Comparison of ENCODE assay signal across 8 mouse cellular contexts in the genomic region with DNA sequence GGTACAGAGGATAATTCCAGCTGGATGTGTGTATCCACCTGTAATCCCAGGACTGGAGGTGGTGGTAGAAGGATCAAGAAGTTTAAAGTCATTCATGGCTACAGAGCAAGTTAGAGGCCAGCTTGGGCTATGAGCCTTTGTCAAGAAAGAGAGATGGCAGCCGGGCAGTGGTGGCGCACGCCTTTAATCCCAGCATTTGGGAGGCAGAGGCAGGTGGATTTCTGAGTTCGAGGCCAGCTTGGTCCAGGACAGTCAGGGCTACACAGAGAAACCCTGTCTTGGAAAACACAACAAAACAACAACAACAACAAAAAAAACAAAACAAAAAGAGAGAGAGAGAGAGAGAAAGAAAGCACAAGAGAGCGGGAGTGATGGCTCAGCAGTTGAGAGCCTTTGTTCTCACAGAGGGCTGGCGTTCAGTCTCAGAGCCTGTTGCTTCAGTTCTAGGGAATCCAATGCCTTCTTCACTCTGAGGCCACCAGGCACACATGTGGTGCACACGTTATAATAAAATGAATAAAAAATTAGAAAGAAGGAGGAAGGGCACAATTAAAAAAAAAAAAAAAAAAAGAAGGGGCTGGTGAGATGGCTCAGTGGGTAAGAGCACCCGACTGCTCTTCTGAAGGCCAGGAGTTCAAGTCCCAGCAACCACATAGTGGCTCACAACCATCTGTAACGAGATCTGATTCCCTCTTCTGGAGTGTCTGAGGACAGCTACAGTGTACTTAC. TPM values are rescaled to one million over a fixed set of nuclear protein-coding genes. Genes with fewer than 3 reads are reported as not detected.
DNase-seq lines count a peak whose midpoint lies in the region; ATAC-seq and TF ChIP-seq lines count a peak whose summit lies in the region.
"Not testable (repeated sequence)": the region's sequence is repeated elsewhere in the genome, so short reads cannot be mapped to it uniquely, and the experiment has no call there.

No protein-coding gene starts in this region.

- WGBS in bone marrow, adult 2 months: 89% methylated on average over 9 of the region's 9 CpGs
- WGBS in liver, embryonic 11.5 days: 87% methylated on average over 9 of the region's 9 CpGs
- WGBS in liver, embryonic 13.5 days (ENCODE audit: insufficient replicate concordance): 70% methylated on average over 9 of the region's 9 CpGs
- WGBS in liver, embryonic 15.5 days (ENCODE audit: insufficient replicate concordance): 70% methylated on average over 9 of the region's 9 CpGs
- WGBS in liver, postnatal 0 days (ENCODE audit: insufficient replicate concordance): 80% methylated on average over 9 of the region's 9 CpGs

- not testable (repeated sequence) for TF ChIP-seq EP300 in MEL (IDR thresholded peaks at IDR 0.05; ENCODE audit: low read depth in 1 of 2, low read length in 2 of 2); liver, postnatal 0 days (IDR thresholded peaks at IDR 0.05; ENCODE audit: low read depth)

- H3K9me3 ChIP-seq in ES-E14 (ENCODE audit: control insufficient read depth, insufficient read depth, low read depth, low read length); MEL (replicated peaks; ENCODE audit: insufficient read depth, low read length); erythroblast, embryonic 14.5 days (ENCODE audit: control insufficient read depth, low read length); liver, embryonic 11.5 days (ENCODE audit: control insufficient read depth, low read length); liver, embryonic 13.5 days (replicated peaks); liver, embryonic 15.5 days (replicated peaks); liver, postnatal 0 days (ENCODE audit: low read length): not testable (repeated sequence)

- TF ChIP-seq CTCF in MEL (IDR thresholded peaks at IDR 0.05 in 2 of 3, conservative IDR thresholded peaks at IDR 0.05 in 1 of 3; ENCODE audit: control insufficient read depth in 1 of 3, insufficient read depth in 1 of 3, low read depth in 2 of 3, low read length in 3 of 3, poor library complexity in 1 of 3, severe bottlenecking in 1 of 3); bone marrow, adult 2 months (IDR thresholded peaks at IDR 0.05; ENCODE audit: control insufficient read depth, insufficient read depth, low read length); liver, postnatal 0 days (IDR thresholded peaks at IDR 0.05; ENCODE audit: low read depth): not testable (repeated sequence)

- H3K4me1 ChIP-seq in ES-E14 (ENCODE audit: control insufficient read depth in 2 of 2, insufficient read depth in 2 of 2, low read length in 2 of 2, poor library complexity in 1 of 2); MEL (ENCODE audit: control insufficient read depth in 1 of 2, insufficient read depth in 2 of 2, low read length in 2 of 2); bone marrow, adult 2 months (ENCODE audit: control insufficient read depth, insufficient read depth, low read length): not testable (repeated sequence)
- H3K4me1 ChIP-seq in erythroblast, embryonic 14.5 days (ENCODE audit: control insufficient read depth): peaks cover 55% of the 10 kb centered on the region
- peaks cover 12% of the 10 kb centered on the region for H3K4me1 ChIP-seq in liver, embryonic 11.5 days (replicated peaks; ENCODE audit: control insufficient read depth, insufficient read depth, low read length)
- H3K4me1 ChIP-seq in liver, embryonic 13.5 days (replicated peaks): peaks cover 59% of the 10 kb centered on the region
- peaks cover 54% of the 10 kb centered on the region for H3K4me1 ChIP-seq in liver, embryonic 15.5 days (replicated peaks)
- H3K4me1 ChIP-seq in liver, postnatal 0 days (ENCODE audit: insufficient read depth): peaks cover 11% of the 10 kb centered on the region; the same call in 1 of the 2 replicates

- H3K79me2 ChIP-seq in MEL (ENCODE audit: control insufficient read depth, insufficient read depth, low read length, poor library complexity): peaks cover 16% of the 10 kb centered on the region

- peak overlapping the region; percentile 43 for H3K4me2 ChIP-seq in liver, embryonic 11.5 days
- peak overlapping the region; percentile 55 for H3K4me2 ChIP-seq in liver, embryonic 13.5 days
- H3K4me2 ChIP-seq in liver, embryonic 15.5 days: peak overlapping the region; percentile 57
- peak overlapping the region; percentile 24 for H3K4me2 ChIP-seq in liver, postnatal 0 days (ENCODE audit: low read depth, low read length)

- not testable (repeated sequence) for H3K36me3 ChIP-seq in ES-E14 (ENCODE audit: control insufficient read depth, insufficient read depth, low read length, poor library complexity, severe bottlenecking); MEL (ENCODE audit: control insufficient read depth in 1 of 2, insufficient read depth in 2 of 2, low read length in 2 of 2); liver, postnatal 0 days (replicated peaks; ENCODE audit: insufficient read depth, low read length)
- peaks cover 41% of the 10 kb centered on the region for H3K36me3 ChIP-seq in erythroblast, embryonic 14.5 days (ENCODE audit: control insufficient read depth)
- H3K36me3 ChIP-seq in liver, embryonic 11.5 days (ENCODE audit: control insufficient read depth, insufficient read depth, low read length): peaks cover 11% of the 10 kb centered on the region
- H3K36me3 ChIP-seq in liver, embryonic 13.5 days: peaks cover 15% of the 10 kb centered on the region
- peaks cover 15% of the 10 kb centered on the region for H3K36me3 ChIP-seq in liver, embryonic 15.5 days (replicated peaks)

- not testable (repeated sequence) for TF ChIP-seq POLR2A in MEL (IDR thresholded peaks at IDR 0.05; ENCODE audit: control insufficient read depth in 1 of 2, insufficient read depth in 1 of 2, low read depth in 1 of 2, low read length in 2 of 2, poor library complexity in 1 of 2); bone marrow, adult 2 months (IDR thresholded peaks at IDR 0.05; ENCODE audit: borderline replicate concordance, control insufficient read depth, low read depth, low read length)

- not testable (repeated sequence) for H3K27ac ChIP-seq in ES-E14 (ENCODE audit: insufficient read depth, low read depth, low read length, poor library complexity, severe bottlenecking)
- peak overlapping the region; percentile 54 for H3K27ac ChIP-seq in MEL (ENCODE audit: control insufficient read depth, low read depth, low read length)
- peak overlapping the region; percentile 89 for H3K27ac ChIP-seq in bone marrow, adult 2 months (ENCODE audit: control insufficient read depth, insufficient read depth, low read depth, low read length, poor library complexity)
- H3K27ac ChIP-seq in liver, embryonic 11.5 days (ENCODE audit: low read depth, low read length): peak overlapping the region; percentile 93
- H3K27ac ChIP-seq in liver, embryonic 13.5 days: peak overlapping the region; percentile 100
- peak overlapping the region; percentile 99 for H3K27ac ChIP-seq in liver, embryonic 15.5 days (replicated peaks)
- H3K27ac ChIP-seq in liver, postnatal 0 days (ENCODE audit: low read depth): peak overlapping the region; percentile 94

- TF ChIP-seq RAD21 in MEL (IDR thresholded peaks at IDR 0.05; ENCODE audit: low read depth, low read length): not testable (repeated sequence)

- DNase-seq in ES-E14 (ENCODE audit: low read depth, low spot score); liver, embryonic 11.5 days (ENCODE audit: low spot score); liver, embryonic 13.5 days; liver, postnatal 0 days: not testable (repeated sequence)
- DNase-seq in MEL (ENCODE audit: low read depth, low spot score): peak; percentile 89

- H3K27me3 ChIP-seq in MEL (ENCODE audit: control insufficient read depth in 1 of 2, insufficient read depth in 2 of 2, low read length in 2 of 2); erythroblast, embryonic 14.5 days (ENCODE audit: control insufficient read depth); liver, embryonic 11.5 days (replicated peaks; ENCODE audit: control insufficient read depth, insufficient read depth, low read length); liver, embryonic 13.5 days; liver, embryonic 15.5 days; liver, postnatal 0 days (ENCODE audit: insufficient read depth, low read length): not testable (repeated sequence)

- not testable (repeated sequence) for H3K9ac ChIP-seq in ES-E14 (ENCODE audit: insufficient read depth, low read depth, low read length, poor library complexity, severe bottlenecking); liver, postnatal 0 days (replicated peaks)
- H3K9ac ChIP-seq in MEL (ENCODE audit: control insufficient read depth, low read depth, low read length, poor library complexity, severe bottlenecking): peak overlapping the region; percentile 58
- H3K9ac ChIP-seq in liver, embryonic 11.5 days (ENCODE audit: low read depth, low read length): peak overlapping the region; percentile 20; the same call in 1 of the 2 replicates
- H3K9ac ChIP-seq in liver, embryonic 13.5 days: peak overlapping the region; percentile 72
- peak overlapping the region; percentile 47 for H3K9ac ChIP-seq in liver, embryonic 15.5 days

- not testable (repeated sequence) for ATAC-seq in liver, embryonic 11.5 days (replicated peaks; ENCODE audit: low FRiP score); liver, embryonic 13.5 days (ENCODE audit: low read depth); liver, embryonic 15.5 days (ENCODE audit: insufficient read depth); liver, postnatal 0 days

- not testable (repeated sequence) for H3K4me3 ChIP-seq in ES-E14 (ENCODE audit: insufficient read depth in 1 of 2, low read depth in 1 of 2, low read length in 2 of 2, poor library complexity in 1 of 2, severe bottlenecking in 1 of 2); bone marrow, adult 2 months (replicated peaks; ENCODE audit: control insufficient read depth, low read depth, low read length); liver, embryonic 11.5 days (ENCODE audit: low read depth, low read length); liver, postnatal 0 days (ENCODE audit: low read depth, low read length)
- H3K4me3 ChIP-seq in MEL (ENCODE audit: control insufficient read depth in 1 of 2, insufficient read depth in 1 of 2, low read depth in 2 of 2, low read length in 2 of 2): peak overlapping the region; percentile 64 to 67
- H3K4me3 ChIP-seq in erythroblast, embryonic 14.5 days (replicated peaks): peak overlapping the region; percentile 38
- H3K4me3 ChIP-seq in liver, embryonic 13.5 days (replicated peaks): peak overlapping the region; percentile 32
- peak overlapping the region; percentile 17 for H3K4me3 ChIP-seq in liver, embryonic 15.5 days (replicated peaks)

- in situ Hi-C loops in ES-E14 (cut with MboI; ENCODE audit: low sequenced_read_pairs in 2 of 2, unreplicated experiment in 2 of 2): loop anchor here in 1 of 2 experiments (10.0 kb wide), 1 partner anchor 168 kb away; the partner anchor contains the start of gene Trafd1

RNA-seq across cellular contexts. Expression of gene Hectd4, which starts 3.3 kb away (rescaled TPM):
- 14.2 and 22.4 TPM in 2 replicates for total RNA-seq in ES-E14 (2012; rRNA removed)
- total RNA-seq in MEL (2012; rRNA removed): 6.9 and 7.0 TPM in 2 replicates
- 10 to 100 TPM in 1 of 2 experiments, not detected in 1; 10.8 TPM for polyA plus RNA-seq in MEL (2012; ENCODE audit: insufficient read depth in 1 of 2, insufficient read length in 2 of 2, low read depth in 1 of 2, low replicate concordance in 2 of 2, missing spikeins in 1 of 2)
- polyA plus RNA-seq in bone marrow, adult 2 months (2011; ENCODE audit: insufficient read depth, insufficient read length, low replicate concordance, missing spikeins): 41.8 and 100 TPM in 2 replicates
- 10.6 and 12.1 TPM in 2 replicates for polyA plus RNA-seq in erythroblast, embryonic 14.5 days (2012)
- polyA plus RNA-seq in liver, embryonic 11.5 days (2014; fragmentation: Nextera tagmentation; extraction: Ambion mirVana): 11.8 and 16.3 TPM in 2 replicates
- polyA plus RNA-seq in liver, embryonic 13.5 days (2015; fragmentation: Nextera tagmentation; extraction: Ambion mirVana): 6.9 and 7.6 TPM in 2 replicates
- polyA plus RNA-seq in liver, embryonic 15.5 days (2015; fragmentation: Nextera tagmentation; extraction: Ambion mirVana): 10.1 and 12.0 TPM in 2 replicates
- 3.3 and 3.6 TPM in 2 replicates for polyA plus RNA-seq in liver, postnatal 0 days (2015; fragmentation: Nextera tagmentation; extraction: Ambion mirVana)

RNA-seq across cellular contexts. Expression of gene Rpl6, which starts 12.5 kb away (rescaled TPM):
- total RNA-seq in ES-E14 (2012; rRNA removed) (1,876 and 2,169 TPM in 2 replicates), MEL (2012; rRNA removed) (2,653 and 2,779 TPM in 2 replicates)
- 1,000 to 10,000 TPM in 1 of 2 experiments, 100 to 1,000 TPM in 1; 850 to 2,901 TPM for polyA plus RNA-seq in MEL (2012; ENCODE audit: insufficient read depth in 1 of 2, insufficient read length in 2 of 2, low read depth in 1 of 2, low replicate concordance in 2 of 2, missing spikeins in 1 of 2)
- 502 and 942 TPM in 2 replicates for polyA plus RNA-seq in bone marrow, adult 2 months (2011; ENCODE audit: insufficient read depth, insufficient read length, low replicate concordance, missing spikeins)
- 24.9 and 56.7 TPM in 2 replicates for polyA plus RNA-seq in erythroblast, embryonic 14.5 days (2012)
- polyA plus RNA-seq in liver, embryonic 11.5 days (2014; fragmentation: Nextera tagmentation; extraction: Ambion mirVana): 959 and 1,036 TPM in 2 replicates
- 556 and 610 TPM in 2 replicates for polyA plus RNA-seq in liver, embryonic 13.5 days (2015; fragmentation: Nextera tagmentation; extraction: Ambion mirVana)
- 294 and 338 TPM in 2 replicates for polyA plus RNA-seq in liver, embryonic 15.5 days (2015; fragmentation: Nextera tagmentation; extraction: Ambion mirVana)
- polyA plus RNA-seq in liver, postnatal 0 days (2015; fragmentation: Nextera tagmentation; extraction: Ambion mirVana): 315 and 325 TPM in 2 replicates

RNA-seq across cellular contexts. Expression of gene Ptpn11, which starts 25.6 kb away (rescaled TPM):
- total RNA-seq in ES-E14 (2012; rRNA removed) (26.3 and 40.2 TPM in 2 replicates), MEL (2012; rRNA removed) (41.4 and 46.5 TPM in 2 replicates)
- polyA plus RNA-seq in MEL (2012; ENCODE audit: insufficient read depth in 1 of 2, insufficient read length in 2 of 2, low read depth in 1 of 2, low replicate concordance in 2 of 2, missing spikeins in 1 of 2): 10 to 100 TPM; 43.6 to 55.0 TPM
- 24.4 and 33.3 TPM in 2 replicates for polyA plus RNA-seq in bone marrow, adult 2 months (2011; ENCODE audit: insufficient read depth, insufficient read length, low replicate concordance, missing spikeins)
- polyA plus RNA-seq in erythroblast, embryonic 14.5 days (2012): 1.5 and 2.0 TPM in 2 replicates
- polyA plus RNA-seq in liver, embryonic 11.5 days (2014; fragmentation: Nextera tagmentation; extraction: Ambion mirVana): 21.5 TPM in 2 replicates
- 12.5 TPM in 2 replicates for polyA plus RNA-seq in liver, embryonic 13.5 days (2015; fragmentation: Nextera tagmentation; extraction: Ambion mirVana)
- 9.1 and 9.2 TPM in 2 replicates for polyA plus RNA-seq in liver, embryonic 15.5 days (2015; fragmentation: Nextera tagmentation; extraction: Ambion mirVana)
- 9.6 and 10.6 TPM in 2 replicates for polyA plus RNA-seq in liver, postnatal 0 days (2015; fragmentation: Nextera tagmentation; extraction: Ambion mirVana)
